Mouse (Mus musculus) heart, postnatal 14 days (tissue): ENCODE results near the gene Tnfrsf8. TPM values are rescaled to one million over a fixed set of nuclear protein-coding genes. Genes with fewer than 3 reads are reported as not detected.

ENCODE experiments used
- DNase-seq, 2 experiments: peaks; one replicate each; pipeline ENCODE4 v3.0.0; 2021 to 2022
- intact Hi-C: fragments of 180-260 bp; cut with DNase I; formaldehyde crosslinking; loops from one replicate; pipeline ENCODE4 v1.15.1; 2025
- total RNA-seq, 2 experiments: library from RNA; stranded (reverse); gene quantifications; 2 replicates each; pipeline ENCODE4 v1.2.3; 2021

Gene Tnfrsf8
- total RNA-seq, 2 experiments from 2014 or later = 0.17 to 0.19 TPM

DNA sequence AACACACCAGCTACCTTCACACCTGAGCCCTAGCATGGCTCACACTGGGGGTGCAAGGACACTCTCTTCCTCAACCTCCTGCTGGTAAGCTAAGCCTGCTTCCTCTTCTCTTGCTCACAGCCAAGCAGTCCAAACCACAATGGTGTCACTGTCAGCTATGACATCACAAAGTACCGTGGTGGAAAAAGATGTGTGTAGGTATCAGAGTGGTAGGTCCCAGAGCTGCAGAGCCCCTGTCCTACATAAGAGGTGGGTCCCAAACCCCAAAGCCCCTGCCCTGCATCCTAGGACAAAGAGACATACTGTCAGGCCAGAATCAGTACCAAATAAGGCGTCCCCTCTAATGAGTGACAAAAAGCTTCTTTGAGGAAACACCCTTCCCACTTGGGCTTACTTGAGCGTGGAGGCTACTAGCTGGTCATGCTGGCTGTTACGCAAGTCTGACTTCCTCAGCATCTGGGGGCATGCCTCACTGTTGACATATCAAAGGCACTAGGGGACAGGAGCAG is 74.2 kb downstream of the Tnfrsf8 start:
- DNase-seq = peak in 1 of 2 experiments; percentile 28
- intact Hi-C loops = no loop called here

DNA sequence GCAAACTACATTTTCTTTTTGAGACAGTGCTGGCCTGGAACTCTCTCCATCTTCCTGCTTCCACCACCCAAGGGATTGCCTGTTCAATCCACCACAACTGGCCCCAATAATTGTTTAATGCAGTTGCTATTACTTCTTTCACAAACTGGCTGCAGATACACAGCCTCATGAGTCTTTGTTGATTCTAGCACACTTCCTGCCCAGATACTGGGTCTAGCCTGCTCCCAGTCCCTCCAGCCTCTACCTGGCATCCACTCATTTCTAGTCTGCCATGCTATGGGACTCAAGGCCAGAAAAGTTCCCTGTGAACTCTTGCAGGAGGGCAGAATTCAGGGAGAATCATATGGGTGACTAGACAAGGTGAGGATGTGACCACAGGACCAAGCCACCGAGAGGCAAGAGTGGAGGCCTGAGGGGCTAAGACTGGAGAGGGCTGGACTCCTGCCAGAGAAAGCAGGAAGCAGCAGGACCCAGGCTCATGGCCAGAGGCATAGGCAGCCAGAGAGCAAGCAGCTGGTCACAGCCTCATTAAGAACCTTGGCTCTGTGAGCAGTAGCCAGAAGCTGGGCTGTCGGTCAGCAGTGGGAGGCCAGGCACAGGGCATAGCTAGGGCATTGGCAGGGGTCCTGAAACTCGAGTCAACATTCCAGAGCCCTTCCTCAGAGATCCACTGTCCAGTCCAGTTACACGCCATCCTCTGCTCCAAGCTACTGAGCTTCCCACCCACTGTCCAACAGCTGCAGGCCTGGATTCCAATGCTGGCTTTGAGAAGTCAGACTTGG is 75.7 kb downstream of the Tnfrsf8 start:
- peak; percentile 80 to 87 for DNase-seq
- intact Hi-C loops = no loop called here

DNA sequence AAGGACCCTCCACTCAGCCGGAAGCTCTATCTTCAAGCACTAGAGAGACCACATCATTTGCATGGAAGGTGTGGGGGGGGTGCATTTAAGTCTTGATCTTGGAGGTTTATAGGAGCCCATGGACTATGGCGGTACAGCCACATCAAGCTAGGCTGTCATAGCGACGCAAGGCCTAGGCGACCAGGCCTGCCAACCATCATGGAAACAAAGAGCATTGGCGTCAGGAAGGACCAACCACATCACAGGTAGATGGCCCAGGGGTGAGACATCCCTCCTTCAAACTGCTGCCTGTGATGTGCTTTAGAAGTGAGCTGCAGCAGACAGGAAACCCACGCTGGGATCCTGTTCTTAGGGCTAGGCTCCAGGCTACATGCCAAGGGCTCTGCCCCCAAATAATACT is 78.9 kb downstream of the Tnfrsf8 start:
- DNase-seq = no peak
- intact Hi-C loops = no loop called here

DNA sequence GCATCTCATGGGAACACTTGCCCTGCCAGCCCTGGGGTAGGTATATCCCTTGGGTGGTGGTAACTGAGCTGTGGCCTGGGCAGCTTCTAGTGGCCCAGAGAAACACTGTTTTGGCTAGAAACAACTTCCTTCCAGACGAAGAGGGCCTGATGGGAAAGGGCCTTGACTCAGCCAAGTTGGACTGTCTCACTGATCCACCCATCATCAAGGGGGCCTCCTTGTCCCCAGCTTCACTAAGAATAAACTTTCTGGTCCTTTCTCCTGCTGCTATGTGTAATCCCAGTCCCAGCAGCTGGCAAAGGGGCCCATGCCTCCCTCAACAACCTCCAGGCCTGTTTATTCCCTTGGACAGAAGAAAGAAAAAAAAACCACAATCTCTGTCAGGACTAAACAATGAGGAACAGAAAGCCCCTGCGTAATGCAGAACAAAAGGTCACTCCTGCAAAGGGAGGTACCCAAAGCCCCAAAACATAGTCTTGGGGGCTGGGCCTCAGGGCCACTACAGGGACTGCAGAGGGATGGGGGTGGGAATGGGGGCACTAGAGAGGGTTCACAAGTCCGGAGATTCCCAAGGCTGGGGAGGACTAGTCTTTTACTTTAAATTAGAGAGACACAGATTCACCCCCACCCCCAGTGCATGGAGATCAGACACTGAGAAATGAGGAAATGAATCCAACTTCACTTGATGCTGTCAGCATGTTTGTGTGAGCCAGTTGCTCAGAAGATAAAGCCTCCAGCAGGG is 81.3 kb downstream of the Tnfrsf8 start:
- DNase-seq = peak; percentile 45 to 46
- intact Hi-C loops = no loop called here

DNA sequence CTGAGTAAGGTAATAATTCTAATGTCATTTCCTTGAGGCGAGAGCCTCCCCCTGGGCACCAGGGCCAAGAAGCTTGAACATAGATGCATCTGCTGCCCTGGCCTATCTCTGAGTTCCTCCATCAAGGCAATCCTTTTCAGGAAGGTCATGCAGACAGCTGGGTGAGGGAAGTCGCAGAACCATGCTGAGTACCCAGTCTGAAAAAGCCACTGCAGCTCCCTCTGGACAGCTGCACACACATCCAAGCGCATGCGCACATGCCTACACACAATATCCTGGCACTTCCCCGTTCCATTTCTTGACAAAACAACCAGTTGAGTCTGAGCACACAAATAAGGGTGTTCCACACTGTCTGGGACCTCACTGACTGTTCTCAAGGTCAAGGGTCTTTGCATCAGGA is 83.2 kb downstream of the Tnfrsf8 start:
- no peak for DNase-seq
- intact Hi-C loops = no loop called here

DNA sequence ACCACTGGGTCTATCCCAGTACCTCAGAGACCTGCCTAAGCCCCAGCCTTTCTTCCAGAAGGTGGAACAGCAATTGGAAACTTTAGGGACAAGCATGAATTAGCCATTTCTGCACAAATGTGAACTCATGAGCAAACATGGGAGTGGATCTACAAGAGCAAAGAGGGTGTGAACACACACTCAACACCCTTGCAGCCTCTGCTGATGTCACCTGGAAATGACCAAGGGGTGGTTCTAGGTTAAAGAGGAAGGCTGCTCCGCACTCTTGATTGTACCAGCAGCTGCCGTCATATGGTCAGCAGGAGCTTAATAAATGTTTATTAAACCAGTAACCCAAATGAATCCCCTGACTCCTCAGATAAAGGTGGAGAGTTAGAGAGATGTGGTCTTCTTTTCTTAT is 84.3 kb downstream of the Tnfrsf8 start:
- intact Hi-C loops = no loop called here

DNA sequence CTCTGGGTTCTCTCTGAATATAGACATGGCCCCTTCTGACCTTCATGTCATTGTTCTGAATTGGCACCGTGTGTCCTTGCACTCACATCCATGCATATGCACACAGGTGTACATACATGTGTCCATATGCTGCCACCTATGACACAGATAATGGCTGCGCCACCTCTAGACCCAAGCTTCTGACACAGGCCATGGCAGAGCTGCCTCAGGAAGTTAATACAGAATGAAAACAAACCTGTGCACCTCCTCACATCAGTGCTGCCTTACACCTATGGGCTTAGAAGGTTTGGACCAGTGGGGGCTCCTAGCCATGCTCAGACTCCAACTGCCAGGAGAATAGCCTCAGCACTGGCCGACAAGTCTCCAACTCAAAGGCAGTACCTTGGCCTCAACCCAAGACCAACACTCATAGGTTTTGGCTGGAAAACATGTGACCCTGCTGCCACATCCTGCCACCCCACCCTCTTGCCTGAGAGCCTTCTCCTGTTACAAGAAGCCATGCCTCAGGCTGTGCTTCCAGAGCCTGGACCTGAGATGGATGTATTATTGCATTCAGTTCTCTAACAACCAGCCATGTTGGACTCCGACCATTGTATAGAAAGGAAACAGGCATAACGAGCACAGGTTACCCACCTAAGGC is 85.3 kb downstream of the Tnfrsf8 start:
- DNase-seq = no peak
- intact Hi-C loops = no loop called here

More for the DNA sequence above, 84.3 kb downstream of the Tnfrsf8 start:
- no peak for DNase-seq

DNA sequence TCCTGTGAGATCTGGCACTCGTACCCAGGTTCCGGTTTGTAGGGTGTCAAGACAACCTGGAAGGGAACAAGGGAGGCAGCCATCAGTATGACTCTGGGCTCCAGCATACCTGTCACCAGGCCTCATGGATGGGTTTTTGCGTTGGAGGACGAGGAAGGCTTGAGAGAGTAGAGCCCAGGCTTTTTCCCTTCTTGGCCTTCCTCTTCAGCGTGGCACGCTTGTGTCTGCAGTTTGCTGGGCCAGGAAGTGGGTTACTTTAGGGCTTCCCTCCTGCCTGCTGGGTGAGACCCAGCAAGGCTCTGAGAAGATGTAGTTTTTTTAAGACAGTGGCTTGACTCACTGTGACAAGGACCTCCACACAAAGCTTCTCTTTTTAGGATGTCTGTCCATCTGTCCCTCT is 85.9 kb downstream of the Tnfrsf8 start:
- DNase-seq = no peak
- intact Hi-C loops = no loop called here

DNA sequence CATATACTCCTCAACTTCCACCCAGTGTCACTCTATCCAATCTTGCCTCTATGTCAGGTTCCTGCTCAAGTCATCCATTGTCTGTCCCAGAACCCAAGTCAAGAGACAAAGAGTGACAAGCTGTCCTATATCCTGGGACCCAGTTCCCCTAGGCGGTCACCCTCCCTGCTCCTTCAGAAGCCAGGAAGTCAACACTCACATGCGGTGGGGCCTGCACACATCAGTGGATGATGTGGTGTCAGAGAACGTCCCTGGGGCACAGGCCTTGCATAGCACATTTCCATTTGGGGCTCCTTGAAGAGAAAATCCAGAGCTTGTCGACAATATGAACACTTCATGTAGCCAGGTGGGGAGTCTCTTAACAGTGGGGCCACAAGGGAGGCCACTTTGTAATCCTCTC is 90.4 kb downstream of the Tnfrsf8 start:
- DNase-seq = no peak
- intact Hi-C loops = no loop called here

DNA sequence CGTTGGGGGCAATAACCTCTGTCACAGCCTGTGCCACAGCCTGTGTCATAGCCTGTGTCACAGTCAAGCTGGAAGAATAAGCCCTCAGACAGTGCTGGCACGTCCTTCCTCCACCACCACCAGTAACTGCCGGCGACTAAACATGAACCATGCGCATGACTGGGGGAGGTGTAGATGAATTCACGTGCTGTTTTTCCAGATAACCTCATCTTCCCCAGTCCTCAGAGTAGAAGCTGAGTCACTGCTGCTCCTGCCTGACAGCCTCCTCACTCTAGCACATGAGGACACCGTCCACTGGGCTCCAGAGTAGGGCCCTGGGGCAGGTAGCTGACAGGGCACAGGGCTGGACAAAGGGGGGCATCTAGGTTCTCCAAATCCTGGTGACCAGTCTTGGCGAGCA is 92.9 kb downstream of the Tnfrsf8 start:
- intact Hi-C loops = no loop called here
- no peak for DNase-seq

DNA sequence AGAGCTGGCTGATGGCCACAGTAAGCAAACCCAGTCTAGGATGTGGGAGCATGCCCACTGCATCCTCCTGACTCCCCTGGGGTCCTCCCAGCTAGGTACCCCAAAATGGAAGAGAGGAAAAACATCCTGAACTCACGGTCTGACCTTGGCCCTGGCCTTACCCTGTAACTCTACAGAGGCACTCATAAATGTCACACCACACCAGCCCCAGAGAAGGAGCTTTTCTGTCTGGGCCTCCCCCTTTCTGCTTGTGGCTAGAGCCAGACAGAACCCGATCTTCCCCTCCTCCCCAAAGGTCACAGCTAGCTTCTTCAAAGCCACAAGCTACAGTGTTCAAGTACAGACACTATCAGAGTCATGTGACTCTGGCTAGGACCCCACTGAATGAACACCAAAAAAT is 93.6 kb downstream of the Tnfrsf8 start:
- DNase-seq = no peak
- intact Hi-C loops = no loop called here

DNA sequence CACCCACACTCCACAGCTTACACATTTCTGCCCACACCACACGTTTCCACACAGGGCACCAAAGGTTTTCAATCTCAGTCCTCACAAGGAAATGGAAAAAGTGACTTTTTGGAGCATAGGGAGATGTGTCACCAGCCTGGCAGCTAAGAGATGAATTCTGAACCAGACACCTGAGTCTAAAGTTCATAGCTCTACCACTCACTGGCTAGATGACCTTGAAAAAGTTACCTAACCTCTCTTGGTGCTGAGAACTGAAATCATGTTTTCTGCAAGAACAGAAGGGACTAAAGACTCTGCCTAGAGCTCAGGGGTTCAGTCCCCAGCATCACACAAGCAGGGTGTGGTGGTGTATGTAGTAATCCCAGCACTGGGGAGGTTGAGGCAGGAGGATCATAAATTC is 95.0 kb downstream of the Tnfrsf8 start:
- intact Hi-C loops = no loop called here
- DNase-seq = no peak

DNA sequence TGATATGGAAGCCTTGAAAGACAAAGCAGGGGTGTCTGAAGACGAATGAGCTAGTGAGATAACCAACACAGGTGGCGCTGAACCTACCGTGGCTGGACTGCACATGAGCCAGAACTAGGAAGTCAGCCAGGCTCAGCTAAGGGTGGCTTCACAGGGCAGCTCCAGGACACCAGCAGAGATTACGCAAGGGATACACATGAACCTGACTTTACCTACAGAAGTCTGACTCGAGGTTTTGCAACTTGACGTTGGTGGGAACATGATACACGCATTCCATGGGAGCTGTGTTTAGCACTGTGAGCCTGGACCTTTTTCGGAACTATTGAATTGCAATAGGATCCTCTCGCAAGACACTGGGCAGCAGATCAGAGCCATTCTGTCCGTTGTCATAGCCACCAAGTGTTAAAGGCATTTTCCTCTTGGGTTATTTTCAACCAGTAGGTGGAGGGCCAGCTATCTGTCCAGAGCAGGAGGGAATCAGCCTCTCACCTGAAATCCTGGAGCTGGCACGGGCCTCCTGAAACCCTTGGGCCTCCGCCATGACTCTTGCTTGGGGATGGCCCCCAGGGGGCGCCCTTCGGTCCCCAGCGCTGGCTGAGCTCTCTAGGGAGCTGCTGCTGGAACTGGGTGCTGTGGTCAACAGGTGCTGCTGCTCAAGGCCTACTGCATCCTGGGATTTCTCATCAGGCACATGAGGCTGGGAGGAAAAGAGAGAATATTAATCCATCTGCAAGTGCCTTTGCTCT is 95.6 kb downstream of the Tnfrsf8 start:
- intact Hi-C loops = loop anchor here (5.0 kb wide), 1 partner anchor 33 kb away; no protein-coding TSS in a partner anchor
- peak; percentile 47 to 55 for DNase-seq

DNA sequence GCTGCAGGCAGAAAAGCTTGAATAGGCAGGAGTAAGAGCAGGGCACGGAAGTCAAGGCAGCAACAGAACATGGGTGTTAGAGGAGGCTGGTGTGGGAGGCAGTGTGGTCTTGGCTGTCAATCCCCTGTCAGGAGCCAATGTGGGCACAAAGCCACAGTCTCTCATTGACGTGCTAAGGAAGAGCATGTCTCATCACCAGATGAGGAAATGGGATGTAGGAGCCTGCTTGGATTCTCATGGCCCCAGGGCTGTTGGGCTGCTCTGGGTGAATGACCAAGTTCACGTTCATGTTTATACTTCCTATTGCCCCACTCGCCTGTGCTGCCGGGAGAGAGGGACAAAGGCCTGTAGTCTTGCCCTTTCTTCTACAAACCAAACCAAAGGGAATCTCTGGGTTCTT is 97.1 kb downstream of the Tnfrsf8 start:
- intact Hi-C loops = loop anchor here (5.0 kb wide), 1 partner anchor 34 kb away; no protein-coding TSS in a partner anchor
- no peak for DNase-seq

Other genes starting within 250 kb of the Tnfrsf8 start
- 10 to 100 TPM; 72.5 to 74.9 TPM for gene Vps13d, start 120.2 kb downstream of the Tnfrsf8 start, total RNA-seq
- 1 to 10 TPM; 5.5 to 6.3 TPM for gene Tnfrsf1b, start 68.3 kb downstream of the Tnfrsf8 start, total RNA-seq
- gene Zfp990, start 195.6 kb upstream of the Tnfrsf8 start, total RNA-seq = under 1 TPM; 0.45 to 0.56 TPM